Mouse (Mus musculus) myocyte (in vitro differentiated cells): Measurements from ENCODE around the gene Syk. TPM values are rescaled to one million over a fixed set of nuclear protein-coding genes. Genes with fewer than 3 reads are reported as not detected.

Source experiments
- H3K27me3 ChIP-seq: one replicate; pipeline ENCODE4 v1.6.1; 2011; ENCODE audit not compliant: control insufficient read depth, insufficient read depth, insufficient read length
- H3K36me3 ChIP-seq: one replicate; pipeline ENCODE4 v1.6.1; 2011; ENCODE audit not compliant: control insufficient read depth, insufficient read depth
- H3K4me2 ChIP-seq: one replicate; pipeline ENCODE4 v1.6.1; 2011; ENCODE audit warnings: low read depth, control low read depth
- H3K4me3 ChIP-seq: one replicate; pipeline ENCODE4 v1.5.1; 2011; ENCODE audit warnings: mild to moderate bottlenecking, control low read depth, moderate library complexity
- H3K79me2 ChIP-seq: one replicate; pipeline ENCODE4 v1.6.1; 2011; ENCODE audit not compliant: control insufficient read depth, insufficient read depth
- H3ac ChIP-seq: one replicate; pipeline ENCODE4 v1.6.1; 2011; ENCODE audit not compliant: control insufficient read depth, insufficient read length
- CEBPB ChIP-seq: IDR thresholded peaks from 2 replicates; pipeline ENCODE4 v1.6.1; 2011; ENCODE audit warnings: mild to moderate bottlenecking, moderate library complexity; ENCODE audit not compliant: poor library complexity, insufficient read depth, severe bottlenecking
- E2F4 ChIP-seq: IDR thresholded peaks from one replicate; pipeline ENCODE4 v1.6.1; 2011; ENCODE audit warnings: mild to moderate bottlenecking, control low read depth, moderate library complexity; ENCODE audit not compliant: insufficient read depth
- MAX ChIP-seq: IDR thresholded peaks from one replicate; pipeline ENCODE4 v1.6.1; 2011; ENCODE audit warnings: low read depth, mild to moderate bottlenecking, control low read depth
- MYOD1 ChIP-seq, 3 experiments: IDR thresholded peaks; one replicate each; pipeline ENCODE4 v1.6.1; 2011; ENCODE audit warnings: control low read depth in 2 of 3, low read depth in 2 of 3, mild to moderate bottlenecking in 2 of 3, moderate library complexity in 1 of 3; ENCODE audit not compliant: insufficient read length in 2 of 3, control insufficient read depth in 1 of 3
- MYOG ChIP-seq, 3 experiments: IDR thresholded peaks; one replicate each; pipeline ENCODE4 v1.6.1; 2011; ENCODE audit warnings: control low read depth in 2 of 3, low read depth in 2 of 3, mild to moderate bottlenecking in 2 of 3; ENCODE audit not compliant: insufficient read length in 2 of 3, control insufficient read depth in 1 of 3, insufficient read depth in 1 of 3
- POLR2A ChIP-seq: IDR thresholded peaks from one replicate; pipeline ENCODE4 v1.6.1; 2011; ENCODE audit warnings: low read depth, mild to moderate bottlenecking, control low read depth, moderate library complexity; ENCODE audit not compliant: insufficient read length
- POLR2AphosphoS2 ChIP-seq: IDR thresholded peaks from one replicate; pipeline ENCODE4 v1.6.1; 2011; ENCODE audit warnings: low read depth, control low read depth; ENCODE audit not compliant: insufficient read length
- REST ChIP-seq: IDR thresholded peaks from one replicate; pipeline ENCODE4 v1.6.1; 2011; ENCODE audit warnings: mild to moderate bottlenecking, control low read depth, moderate library complexity; ENCODE audit not compliant: insufficient read depth, insufficient read length
- SRF ChIP-seq: IDR thresholded peaks from one replicate; pipeline ENCODE4 v1.6.1; 2011; ENCODE audit warnings: low read depth; ENCODE audit not compliant: control insufficient read depth, insufficient read length
- TCF12 ChIP-seq: IDR thresholded peaks from one replicate; pipeline ENCODE4 v1.6.1; 2011; ENCODE audit warnings: mild to moderate bottlenecking, control low read depth; ENCODE audit not compliant: poor library complexity, insufficient read depth, severe bottlenecking
- TCF3 ChIP-seq: IDR thresholded peaks from one replicate; pipeline ENCODE4 v1.6.1; 2011; ENCODE audit warnings: low read depth, control low read depth; ENCODE audit not compliant: insufficient read length
- USF1 ChIP-seq: IDR thresholded peaks from one replicate; pipeline ENCODE4 v1.6.1; 2011; ENCODE audit warnings: low read depth, mild to moderate bottlenecking, control low read depth, moderate library complexity
- polyA plus RNA-seq: library from polyadenylated mRNA; unstranded; fragments of >200 nt; fragmentation: generic; extraction: Trizol; gene quantifications from one replicate; pipeline ENCODE4 v1.2.1, GENCODE M21; 2012; ENCODE audit warnings: missing spikeins

Syk gene
- polyA plus RNA-seq, 1 experiment, result 0.42 TPM

DNA sequence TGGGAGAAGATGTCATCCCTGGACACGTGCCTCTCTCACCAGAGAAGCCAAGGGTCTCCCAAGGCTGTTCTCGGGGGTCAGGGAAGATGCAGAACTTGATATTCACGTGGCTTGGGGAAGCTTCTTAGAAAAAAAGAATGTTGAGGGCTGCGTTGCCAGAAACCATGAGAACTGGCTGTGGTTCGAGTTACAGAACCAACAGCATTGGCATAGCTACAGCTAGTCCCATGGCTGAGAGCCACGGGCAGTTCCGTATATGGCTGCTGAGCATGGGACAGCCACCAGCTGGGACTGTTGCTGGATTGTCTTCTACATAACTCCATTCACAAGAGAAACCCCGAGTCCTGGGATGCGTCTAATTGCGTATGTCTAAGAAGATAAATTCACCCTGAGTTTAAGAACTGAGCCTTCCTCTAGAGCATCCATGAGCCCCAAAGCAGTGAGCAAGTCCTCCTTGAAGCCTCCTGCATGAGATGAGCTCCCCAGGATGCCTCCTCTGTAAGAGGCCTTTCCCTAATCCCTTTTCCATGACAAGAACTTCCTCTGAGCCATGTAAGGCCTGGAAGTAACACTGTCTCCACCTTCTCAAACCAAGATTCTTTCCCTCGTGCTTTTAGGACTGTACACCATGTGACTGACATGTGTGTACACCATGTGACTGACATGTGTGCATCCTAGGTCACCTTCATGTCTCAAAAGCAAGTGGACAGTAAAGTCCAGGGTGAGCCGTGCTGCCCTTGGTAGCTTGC lies 71.3 kb downstream of the Syk start:
- H3K27me3 ChIP-seq, result no peaks in the 10 kb centered on the region
- no peak overlapping the region for H3K4me3 ChIP-seq
- H3K79me2 ChIP-seq, result no peaks in the 10 kb centered on the region
- no peak overlapping the region for H3ac ChIP-seq
- no peak overlapping the region for H3K4me2 ChIP-seq
- H3K36me3 ChIP-seq, result no peaks in the 10 kb centered on the region
- no peak for TF ChIP-seq CEBPB
- no peak for TF ChIP-seq MYOD1 (IDR thresholded peaks at IDR 0.05; ENCODE audit: control insufficient read depth in 1 of 3, insufficient read length in 2 of 3, low read depth in 2 of 3)
- no peak for TF ChIP-seq SRF
- no peak for TF ChIP-seq REST
- no peak for TF ChIP-seq MAX
- no peak for TF ChIP-seq TCF3
- TF ChIP-seq USF1, result no peak
- no peak for TF ChIP-seq TCF12
- TF ChIP-seq POLR2AphosphoS2, result no peak
- TF ChIP-seq E2F4, result no peak
- no peak for TF ChIP-seq POLR2A
- TF ChIP-seq MYOG (IDR thresholded peaks at IDR 0.05; ENCODE audit: control insufficient read depth in 1 of 3, insufficient read depth in 1 of 3, insufficient read length in 2 of 3, low read depth in 2 of 3), result no peak

DNA sequence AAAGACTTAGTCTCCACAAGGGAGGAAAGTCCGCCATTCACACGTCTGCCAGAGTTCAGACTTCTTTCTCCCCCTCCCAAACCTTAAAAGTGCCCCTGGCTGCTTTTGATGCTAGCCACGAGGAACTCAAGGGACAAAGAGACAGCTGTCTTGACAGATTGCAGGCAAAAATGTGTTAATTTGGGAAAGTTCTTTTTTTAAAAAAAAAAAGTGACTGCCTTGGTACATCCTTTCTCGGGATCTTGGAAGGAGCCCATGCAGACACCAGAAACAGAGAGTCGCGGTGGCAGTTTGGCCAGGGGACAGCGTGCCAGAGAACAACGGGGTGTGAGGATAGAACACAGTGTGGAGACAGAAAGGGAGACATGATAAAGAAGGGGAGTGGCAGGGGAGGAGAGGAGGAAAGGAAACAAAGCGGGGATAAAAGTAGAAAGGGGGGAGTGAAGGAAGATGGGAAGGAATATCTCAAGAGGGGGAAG lies 71.9 kb downstream of the Syk start:
- Histone ChIP-seq H3K4me2 (no peak overlapping the region), H3ac (no peak overlapping the region), H3K36me3 (no peaks in the 10 kb centered on the region), H3K27me3 (no peaks in the 10 kb centered on the region), H3K79me2 (no peaks in the 10 kb centered on the region), H3K4me3 (no peak overlapping the region)
- no peak for TF ChIP-seq E2F4
- TF ChIP-seq TCF3, result no peak
- no peak for TF ChIP-seq TCF12
- TF ChIP-seq CEBPB, result no peak
- no peak for TF ChIP-seq REST
- TF ChIP-seq MYOD1 (IDR thresholded peaks at IDR 0.05; ENCODE audit: control insufficient read depth in 1 of 3, insufficient read length in 2 of 3, low read depth in 2 of 3), result no peak
- TF ChIP-seq USF1, result no peak
- no peak for TF ChIP-seq POLR2A
- TF ChIP-seq POLR2AphosphoS2, result no peak
- TF ChIP-seq MAX, result no peak

DNA sequence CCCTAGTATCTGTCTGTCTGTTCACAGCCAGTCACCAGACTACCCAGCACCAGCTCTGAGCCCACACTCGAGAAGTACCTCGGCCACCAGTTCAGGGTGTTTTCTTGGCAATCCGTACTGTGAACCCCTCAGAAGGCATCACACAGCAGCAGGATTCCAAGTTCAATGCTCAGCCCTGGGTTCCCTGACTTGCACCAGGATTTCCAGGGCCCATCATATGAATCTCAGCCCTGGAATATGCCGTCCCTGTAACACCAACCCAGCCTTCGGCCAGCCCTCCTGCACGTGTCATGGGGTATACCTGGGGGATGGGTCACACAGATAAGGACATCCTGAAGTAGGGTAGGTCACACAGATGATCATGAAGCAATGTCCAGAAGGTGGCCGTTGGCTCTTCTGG lies 75.0 kb downstream of the Syk start:
- no peak overlapping the region for H3K4me2 ChIP-seq
- H3K27me3 ChIP-seq, result no peaks in the 10 kb centered on the region
- TF ChIP-seq CEBPB, result no peak
- no peak for TF ChIP-seq MYOD1 (IDR thresholded peaks at IDR 0.05; ENCODE audit: control insufficient read depth in 1 of 3, insufficient read length in 2 of 3, low read depth in 2 of 3)
- H3K36me3 ChIP-seq, result no peaks in the 10 kb centered on the region
- no peak overlapping the region for H3ac ChIP-seq
- H3K4me3 ChIP-seq, result no peak overlapping the region
- H3K79me2 ChIP-seq, result no peaks in the 10 kb centered on the region

DNA sequence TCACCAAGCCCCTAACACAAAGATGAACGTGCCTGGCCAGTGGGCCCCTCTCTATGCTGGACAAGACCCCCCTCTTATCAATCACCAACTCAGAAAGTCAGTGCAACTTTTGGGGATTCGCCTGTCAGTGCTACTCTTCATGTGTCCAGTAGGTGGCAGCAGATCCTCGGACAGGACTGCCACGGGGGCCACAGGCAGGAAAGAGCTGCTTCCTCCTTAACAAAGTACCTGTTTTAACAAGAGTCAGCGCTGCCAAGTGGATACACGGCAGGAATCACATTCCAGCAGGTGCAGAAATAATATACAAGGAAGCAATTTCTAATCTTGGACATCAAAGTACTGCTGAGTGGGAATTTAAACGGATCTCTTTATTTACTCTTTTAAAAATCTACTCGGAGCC lies 75.5 kb downstream of the Syk start:
- no peak for TF ChIP-seq CEBPB
- Histone ChIP-seq H3ac (no peak overlapping the region), H3K4me3 (no peak overlapping the region), H3K36me3 (no peaks in the 10 kb centered on the region), H3K27me3 (no peaks in the 10 kb centered on the region), H3K79me2 (no peaks in the 10 kb centered on the region), H3K4me2 (peak overlapping the region; percentile 96)

DNA sequence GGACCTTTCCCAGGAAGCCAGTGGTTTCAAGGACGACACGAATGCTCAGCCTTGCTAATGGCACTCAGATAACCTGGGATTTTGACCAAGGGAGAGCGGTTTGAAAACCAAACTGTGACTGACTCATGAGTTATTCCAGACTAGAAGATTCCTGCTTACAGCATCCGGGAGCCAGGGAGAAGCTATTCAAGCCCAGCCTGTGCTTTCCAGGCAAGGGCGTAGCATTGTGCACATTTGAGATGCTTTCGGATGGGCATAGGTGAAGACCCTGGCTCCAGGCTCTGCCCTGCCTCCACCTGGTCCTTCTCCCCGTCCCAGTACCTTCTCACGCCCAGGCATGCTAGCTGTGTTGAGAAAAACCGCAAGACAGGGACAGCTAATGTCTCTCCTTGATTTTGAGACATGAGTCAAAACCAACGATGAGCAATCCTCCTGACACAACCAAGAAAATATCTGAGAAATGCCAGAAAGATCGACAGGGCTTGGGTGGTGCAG lies 76.2 kb downstream of the Syk start:
- H3K4me3 ChIP-seq, result no peak overlapping the region
- peak in 1 of 3 experiments; percentile 15 for TF ChIP-seq MYOD1 (IDR thresholded peaks at IDR 0.05; ENCODE audit: control insufficient read depth in 1 of 3, insufficient read length in 2 of 3, low read depth in 2 of 3)
- TF ChIP-seq CEBPB, result peak; percentile 61
- TF ChIP-seq MAX, result peak; percentile 29
- no peak for TF ChIP-seq SRF
- H3K79me2 ChIP-seq, result no peaks in the 10 kb centered on the region
- H3K4me2 ChIP-seq, result peak overlapping the region; percentile 96
- no peak overlapping the region for H3ac ChIP-seq
- H3K36me3 ChIP-seq, result no peaks in the 10 kb centered on the region
- no peaks in the 10 kb centered on the region for H3K27me3 ChIP-seq

DNA sequence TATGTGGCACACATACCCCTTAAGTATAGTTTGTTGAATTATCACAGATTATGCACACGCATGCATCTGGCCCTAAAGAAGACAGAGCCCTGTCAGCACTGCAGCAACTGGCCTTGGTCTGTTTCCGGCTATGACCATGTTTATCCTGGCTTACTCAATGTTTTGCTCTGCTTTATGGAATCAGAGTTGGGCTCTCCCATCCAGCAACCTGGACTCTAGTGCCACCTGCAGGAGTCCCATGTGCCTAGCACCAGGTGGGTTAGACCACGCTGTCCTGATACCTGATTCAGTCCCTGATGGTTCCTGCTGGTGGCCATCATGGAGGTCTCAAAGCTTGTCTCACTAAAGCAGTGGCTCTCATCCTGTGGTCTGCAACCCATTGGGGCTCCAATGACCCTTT lies 86.9 kb downstream of the Syk start:
- no peaks in the 10 kb centered on the region for H3K27me3 ChIP-seq
- H3ac ChIP-seq, result no peak overlapping the region
- no peaks in the 10 kb centered on the region for H3K79me2 ChIP-seq
- H3K36me3 ChIP-seq, result no peaks in the 10 kb centered on the region
- no peak overlapping the region for H3K4me2 ChIP-seq
- no peak overlapping the region for H3K4me3 ChIP-seq
- TF ChIP-seq CEBPB (no peak), POLR2AphosphoS2 (no peak), SRF (no peak), TCF3 (no peak), E2F4 (no peak), POLR2A (no peak), REST (no peak), MYOG (IDR thresholded peaks at IDR 0.05; ENCODE audit: control insufficient read depth in 1 of 3, insufficient read depth in 1 of 3, insufficient read length in 2 of 3, low read depth in 2 of 3) (no peak), MAX (no peak), MYOD1 (IDR thresholded peaks at IDR 0.05; ENCODE audit: control insufficient read depth in 1 of 3, insufficient read length in 2 of 3, low read depth in 2 of 3) (no peak), TCF12 (no peak)
